Mouse (Mus musculus): ENCODE results near the gene Taok3. TPM values are rescaled to one million over a fixed set of nuclear protein-coding genes. Genes with fewer than 3 reads are reported as not detected.

Gene Taok3
- total RNA-seq, 2 experiments from 2014 or later = 4.6 to 6.8 TPM

- TF ChIP-seq CTCF (IDR thresholded peaks at IDR 0.05) = no peak
- no peak for DNase-seq
- Histone ChIP-seq H3K27ac (no peak overlapping the region), H3K4me3 (no peak overlapping the region)
- intact Hi-C loops (cut with DNase I) = no loop called here
Observed at GRCm38 (mm10) chr5:117236540-117236939, 116.6 kb downstream of the Taok3 start.

GRCm38 (mm10) chr5:117239106-117239505 lies 119.2 kb downstream of the Taok3 start:
- DNase-seq = no peak
- TF ChIP-seq CTCF (IDR thresholded peaks at IDR 0.05) = no peak
- H3K4me3 ChIP-seq = no peak overlapping the region
- intact Hi-C loops (cut with DNase I) = no loop called here
- no peak overlapping the region for H3K27ac ChIP-seq

- TF ChIP-seq CTCF (IDR thresholded peaks at IDR 0.05) = no peak
- peak overlapping the region; percentile 74 for H3K4me3 ChIP-seq
- no peak for DNase-seq
- H3K27ac ChIP-seq = peak overlapping the region; percentile 49
- intact Hi-C loops (cut with DNase I) = no loop called here
Observed at GRCm38 (mm10) chr5:117240321-117240731, 120.4 kb downstream of the Taok3 start.

- H3K4me3 ChIP-seq = peak overlapping the region; percentile 74
- DNase-seq = peak; percentile 36
- peak overlapping the region; percentile 49 for H3K27ac ChIP-seq
- no peak for TF ChIP-seq CTCF (IDR thresholded peaks at IDR 0.05)
- intact Hi-C loops (cut with DNase I) = no loop called here
Observed at GRCm38 (mm10) chr5:117240761-117241322, 120.9 kb downstream of the Taok3 start.

- intact Hi-C loops (cut with DNase I) = no loop called here
- TF ChIP-seq CTCF (IDR thresholded peaks at IDR 0.05) = no peak
- DNase-seq = no peak
- no peak overlapping the region for H3K27ac ChIP-seq
- no peak overlapping the region for H3K4me3 ChIP-seq
Observed at GRCm38 (mm10) chr5:117241935-117242531, 122.1 kb downstream of the Taok3 start.

- intact Hi-C loops (cut with DNase I) = no loop called here
- no peak for DNase-seq
- H3K27ac ChIP-seq = no peak overlapping the region
- TF ChIP-seq CTCF (IDR thresholded peaks at IDR 0.05) = no peak
- no peak overlapping the region for H3K4me3 ChIP-seq
Observed at GRCm38 (mm10) chr5:117242671-117243478, 122.9 kb downstream of the Taok3 start.

- H3K27ac ChIP-seq = no peak overlapping the region
- no peak overlapping the region for H3K4me3 ChIP-seq
- no peak for TF ChIP-seq CTCF (IDR thresholded peaks at IDR 0.05)
- intact Hi-C loops (cut with DNase I) = no loop called here
- no peak for DNase-seq
Observed at GRCm38 (mm10) chr5:117245170-117245569, 125.2 kb downstream of the Taok3 start.

GRCm38 (mm10) chr5:117248351-117248750 lies 128.4 kb downstream of the Taok3 start:
- no peak for TF ChIP-seq CTCF (IDR thresholded peaks at IDR 0.05)
- DNase-seq = no peak

GRCm38 (mm10) chr5:117250796-117251195 lies 130.9 kb downstream of the Taok3 start:
- intact Hi-C loops (cut with DNase I) = no loop called here
- no peak overlapping the region for H3K4me3 ChIP-seq
- TF ChIP-seq CTCF (IDR thresholded peaks at IDR 0.05) = no peak
- no peak for DNase-seq
- H3K27ac ChIP-seq = no peak overlapping the region

More at GRCm38 (mm10) chr5:117248351-117248750, 128.4 kb downstream of the Taok3 start:
- no peak overlapping the region for H3K4me3 ChIP-seq
- intact Hi-C loops (cut with DNase I) = no loop called here
- no peak overlapping the region for H3K27ac ChIP-seq

GRCm38 (mm10) chr5:117251763-117252162 lies 131.8 kb downstream of the Taok3 start:
- no peak for TF ChIP-seq CTCF (IDR thresholded peaks at IDR 0.05)
- H3K4me3 ChIP-seq = no peak overlapping the region
- H3K27ac ChIP-seq = no peak overlapping the region
- no peak for DNase-seq
- intact Hi-C loops (cut with DNase I) = no loop called here

- DNase-seq = no peak
- Histone ChIP-seq H3K27ac (no peak overlapping the region), H3K4me3 (no peak overlapping the region)
- intact Hi-C loops (cut with DNase I) = no loop called here
- TF ChIP-seq CTCF (IDR thresholded peaks at IDR 0.05) = no peak
Observed at GRCm38 (mm10) chr5:117258276-117258675, 138.3 kb downstream of the Taok3 start.

- H3K4me3 ChIP-seq = no peak overlapping the region
- no peak for TF ChIP-seq CTCF (IDR thresholded peaks at IDR 0.05)
Observed at GRCm38 (mm10) chr5:117263566-117263965, 143.6 kb downstream of the Taok3 start.

GRCm38 (mm10) chr5:117264701-117265100 lies 144.8 kb downstream of the Taok3 start:
- no peak overlapping the region for H3K27ac ChIP-seq
- intact Hi-C loops (cut with DNase I) = no loop called here
- no peak overlapping the region for H3K4me3 ChIP-seq
- no peak for TF ChIP-seq CTCF (IDR thresholded peaks at IDR 0.05)
- DNase-seq = no peak

More at GRCm38 (mm10) chr5:117263566-117263965, 143.6 kb downstream of the Taok3 start:
- no peak overlapping the region for H3K27ac ChIP-seq
- DNase-seq = no peak
- intact Hi-C loops (cut with DNase I) = no loop called here
